Mouse (Mus musculus): Measurements from ENCODE around the gene Mrpl54. TPM values are rescaled to one million over a fixed set of nuclear protein-coding genes. Genes with fewer than 3 reads are reported as not detected.

The Mrpl54 gene
- total RNA-seq (2021), result 100 to 1,000 TPM in 1 of 2 experiments, 10 to 100 TPM in 1; 93.7 to 108 TPM
- long read RNA-seq, experiment 1, transcript Mrpl54-201 (3 exons, 604 nt), result major isoform, 40 of 43 reads
- long read RNA-seq, experiment 1, partial matches to known transcripts, result 2 of 43 reads
- long read RNA-seq, experiment 1, other reads (novel, unspliced or antisense), result 0 of 43 reads
- long read RNA-seq, experiment 2, transcript Mrpl54-201 (3 exons, 604 nt), result major isoform, 31 of 34 reads
- long read RNA-seq, experiment 2, partial matches to known transcripts, result 3 of 34 reads
- long read RNA-seq, experiment 2, other reads (novel, unspliced or antisense), result 0 of 34 reads

- peak; percentile 98 for DNase-seq
These were observed at the start of gene Mrpl54, which contains the start of gene Apba3 for GRCm38 (mm10) chr10:81266211-81267105. Gene Mrpl54 (minus strand): TSS chr10:81266934. Gene Apba3 (plus strand): TSS chr10:81266960.

- DNase-seq, result no peak
These were observed 48.9 kb upstream of the Mrpl54 start for GRCm38 (mm10) chr10:81315587-81315986.

GRCm38 (mm10) chr10:81314201-81314600 lies 47.5 kb upstream of the Mrpl54 start:
- no peak for DNase-seq

- DNase-seq, result peak; percentile 14
These were observed 46.8 kb upstream of the Mrpl54 start for GRCm38 (mm10) chr10:81313581-81313980.

- DNase-seq, result no peak
These were observed 42.8 kb upstream of the Mrpl54 start for GRCm38 (mm10) chr10:81309571-81309970.

GRCm38 (mm10) chr10:81306837-81307682 lies 40.3 kb upstream of the Mrpl54 start:
- DNase-seq, result no peak

GRCm38 (mm10) chr10:81306173-81306668 lies 39.5 kb upstream of the Mrpl54 start:
- no peak for DNase-seq

GRCm38 (mm10) chr10:81305663-81306062 lies 38.9 kb upstream of the Mrpl54 start:
- no peak for DNase-seq

GRCm38 (mm10) chr10:81304597-81305238 lies 38.0 kb upstream of the Mrpl54 start:
- DNase-seq, result peak; percentile 61

GRCm38 (mm10) chr10:81303761-81304160 lies 37.0 kb upstream of the Mrpl54 start:
- DNase-seq, result no peak

GRCm38 (mm10) chr10:81303258-81303657 lies 36.5 kb upstream of the Mrpl54 start:
- DNase-seq, result no peak

GRCm38 (mm10) chr10:81302781-81303218 lies 36.1 kb upstream of the Mrpl54 start:
- DNase-seq, result no peak

- no peak for DNase-seq
These were observed 35.6 kb upstream of the Mrpl54 start for GRCm38 (mm10) chr10:81302288-81302687.

GRCm38 (mm10) chr10:81301321-81301720 lies 34.6 kb upstream of the Mrpl54 start:
- DNase-seq, result no peak

GRCm38 (mm10) chr10:81300352-81300907 lies 33.7 kb upstream of the Mrpl54 start:
- no peak for DNase-seq

GRCm38 (mm10) chr10:81299585-81300351 lies 33.0 kb upstream of the Mrpl54 start:
- no peak for DNase-seq

- no peak for DNase-seq
These were observed 31.8 kb upstream of the Mrpl54 start for GRCm38 (mm10) chr10:81298369-81299100.

GRCm38 (mm10) chr10:81297845-81298244 lies 31.1 kb upstream of the Mrpl54 start:
- no peak for DNase-seq

- no peak for DNase-seq
These were observed 30.5 kb upstream of the Mrpl54 start for GRCm38 (mm10) chr10:81297246-81297645.

GRCm38 (mm10) chr10:81295185-81295584 lies 28.5 kb upstream of the Mrpl54 start:
- DNase-seq, result no peak

Data from gastrocnemius, postnatal 10 days (tissue).